Mouse (Mus musculus) urinary bladder, postnatal 10 days (tissue): ENCODE data around the gene Tjp2.
"Not testable (repeated sequence)": the region's sequence is repeated elsewhere in the genome, so short reads cannot be mapped to it uniquely, and the experiment has no call there.

Experiments used
- DNase-seq: peaks from one replicate; pipeline ENCODE4 v3.0.0; 2022; ENCODE audit warnings: low spot score

Tjp2 gene

DNA sequence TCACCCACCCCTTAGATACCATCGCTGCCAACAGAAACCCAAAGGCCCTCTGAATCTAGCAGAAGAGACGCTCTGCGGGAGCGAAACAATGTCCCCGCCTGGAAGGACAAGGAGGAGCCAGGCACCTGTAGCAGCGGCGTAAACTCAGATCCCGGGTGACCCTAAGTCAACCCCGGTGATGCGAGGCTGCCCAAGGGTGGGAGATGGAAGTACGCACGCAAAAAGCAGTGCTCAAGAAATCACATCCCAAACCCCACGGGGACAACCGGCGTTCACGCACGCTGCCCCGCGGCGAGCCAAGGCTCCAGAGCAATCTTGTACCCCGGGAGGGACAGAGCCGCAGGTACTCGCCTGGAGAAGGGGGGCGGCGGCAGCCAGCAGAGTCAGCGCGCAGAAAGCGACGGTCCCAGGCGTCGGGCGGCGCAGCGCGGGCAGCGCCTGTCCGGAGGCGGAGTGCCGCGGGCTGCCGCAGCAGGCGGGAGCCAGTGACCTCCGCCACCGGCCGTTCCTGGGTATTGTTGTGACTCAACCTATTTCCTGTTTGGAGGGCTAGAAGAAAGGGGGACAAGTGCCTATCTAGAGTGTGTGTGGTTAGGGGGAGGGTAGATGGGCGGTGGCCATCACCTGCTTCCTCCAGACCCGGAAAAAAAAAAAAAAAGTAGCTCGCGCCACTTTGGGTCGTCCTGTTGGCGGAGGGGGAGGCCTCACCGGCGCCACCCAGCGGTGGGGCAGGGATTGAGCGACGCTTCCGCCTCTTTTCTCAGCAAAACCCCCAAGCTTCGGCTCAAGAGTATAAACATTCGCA is at the start of gene Tjp2:
Tjp2 (minus strand) TSS at position 531 of the 805 bp plus-strand sequence.
- DNase-seq, result no peak

DNA sequence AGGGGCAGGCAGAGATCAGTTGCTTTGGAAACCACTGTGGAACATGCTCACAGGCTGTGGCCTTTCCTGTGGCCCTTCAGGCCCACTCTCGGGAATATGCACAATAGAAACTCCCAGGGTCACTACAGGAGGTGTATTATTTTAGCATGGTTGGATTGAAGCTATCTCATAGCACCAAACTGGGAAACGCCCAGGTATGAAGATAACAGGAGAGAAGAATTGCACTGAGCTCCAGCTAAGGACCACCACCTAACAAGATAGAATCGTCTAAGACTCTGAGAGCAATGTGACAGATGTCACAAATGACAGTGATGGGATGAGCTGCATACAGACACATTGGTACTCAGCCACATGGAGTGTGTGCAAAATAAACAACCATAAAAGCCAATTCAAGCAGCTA is 49.5 kb upstream of the Tjp2 start:
- no peak for DNase-seq

- peak; percentile 46 for DNase-seq
Measured at GRCm38 (mm10) chr19:24271746-24272426, 47.1 kb upstream of the Tjp2 start.

- DNase-seq, result no peak
Measured at GRCm38 (mm10) chr19:24271326-24271725, 46.5 kb upstream of the Tjp2 start.

- DNase-seq, result no peak
Measured at GRCm38 (mm10) chr19:24268531-24268930, 43.7 kb upstream of the Tjp2 start.

GRCm38 (mm10) chr19:24266046-24266830 is 41.4 kb upstream of the Tjp2 start:
- DNase-seq, result no peak

DNA sequence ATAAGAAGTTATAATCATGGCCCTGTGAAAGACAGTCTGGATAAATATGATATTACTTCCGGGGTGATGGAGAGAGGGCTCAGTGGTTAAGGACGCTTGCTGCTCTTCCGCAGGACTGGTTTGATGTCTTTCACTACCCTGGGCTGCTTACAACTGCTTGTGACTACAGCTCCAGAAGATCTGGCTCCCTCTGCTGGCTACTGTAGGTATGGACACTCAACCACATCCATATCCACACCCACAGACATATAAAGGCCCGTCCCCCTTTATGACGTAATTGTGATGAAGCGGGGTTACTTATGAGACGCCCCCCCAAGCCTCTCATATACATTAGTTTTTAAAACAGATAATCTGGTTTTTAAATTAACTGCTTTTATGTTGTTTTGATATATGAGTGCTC is 40.2 kb upstream of the Tjp2 start:
- peak; percentile 46 for DNase-seq

DNA sequence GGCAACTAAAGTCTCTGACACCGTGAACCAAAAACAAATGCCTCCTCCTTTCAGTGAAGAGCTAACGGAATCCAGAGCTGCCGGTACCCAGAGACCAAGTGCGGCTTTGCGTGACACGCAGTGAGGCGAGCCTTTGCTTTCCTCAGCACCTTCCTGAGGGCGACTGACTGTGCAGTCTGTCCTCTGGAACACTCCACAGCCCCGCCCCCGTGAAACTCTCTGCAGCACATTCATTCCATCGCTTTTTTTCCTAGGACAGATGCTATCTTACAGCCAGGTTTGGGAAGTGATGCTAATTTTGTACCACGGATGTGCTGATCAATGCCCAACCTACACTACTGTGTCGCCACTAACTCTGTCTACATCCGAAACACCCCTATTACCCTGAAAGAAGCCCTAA is 37.9 kb upstream of the Tjp2 start:
- DNase-seq, result no peak

GRCm38 (mm10) chr19:24259390-24260351 is 34.8 kb upstream of the Tjp2 start:
- no peak for DNase-seq

DNA sequence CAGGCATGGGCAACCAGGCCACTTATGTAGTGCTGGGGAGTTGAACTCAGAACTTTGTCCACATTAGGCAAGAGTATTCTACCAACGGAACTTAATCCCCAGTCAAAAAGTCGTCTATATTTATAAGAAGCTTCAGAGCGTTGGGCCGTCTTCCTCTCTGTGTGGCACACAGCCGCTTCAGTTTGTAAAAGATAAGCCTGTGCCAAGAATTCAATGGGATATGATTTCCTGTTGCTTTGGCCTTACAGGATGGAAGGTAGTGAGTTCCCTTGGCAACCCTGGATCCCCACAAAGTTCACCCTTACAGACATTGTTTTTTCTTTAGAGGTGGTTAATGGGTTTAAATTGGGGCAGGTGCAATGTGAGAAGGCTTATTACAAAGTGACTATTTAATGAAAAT is 33.5 kb upstream of the Tjp2 start:
- no peak for DNase-seq

DNA sequence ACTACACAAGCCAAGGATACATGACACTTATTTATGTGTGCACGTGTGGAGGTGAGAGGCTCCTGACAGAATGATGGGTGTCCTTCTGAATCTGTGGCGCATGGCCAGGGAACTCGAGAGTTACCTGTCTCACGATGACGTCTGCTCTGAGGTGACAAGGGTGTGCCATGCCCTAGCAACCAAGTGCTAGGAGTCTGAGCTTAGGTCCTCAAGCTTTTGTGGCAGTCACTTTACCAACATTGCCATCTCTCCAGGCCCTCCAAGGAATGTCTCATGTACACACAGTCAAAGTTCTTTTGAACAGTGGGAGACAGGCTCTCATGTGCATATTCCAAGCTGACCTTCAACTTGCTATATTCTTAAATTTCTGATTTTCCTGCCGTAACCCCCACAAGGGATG is 33.1 kb upstream of the Tjp2 start:
- no peak for DNase-seq

- no peak for DNase-seq
Measured at GRCm38 (mm10) chr19:24253657-24254260, 28.9 kb upstream of the Tjp2 start.

DNA sequence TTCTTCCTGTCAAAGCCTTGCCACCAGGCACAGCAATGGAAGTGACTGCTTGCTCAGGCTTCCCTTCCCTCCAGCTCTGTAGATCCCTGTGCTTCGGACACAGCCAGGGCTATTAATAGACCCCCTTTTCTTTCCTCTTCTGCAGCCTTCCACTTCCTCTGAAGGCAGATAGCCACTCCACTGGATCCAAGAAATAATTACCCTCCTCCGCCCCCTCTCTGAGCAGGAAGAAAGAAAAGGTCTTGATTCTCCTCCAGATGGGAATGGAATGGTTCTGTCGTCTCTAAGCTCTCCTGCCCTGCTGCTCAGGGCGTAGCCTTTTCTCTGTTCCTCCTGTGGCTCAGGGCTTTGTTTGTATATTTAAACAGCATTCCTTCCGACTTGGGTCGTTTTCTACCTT is 27.0 kb upstream of the Tjp2 start:
- DNase-seq, result no peak

DNA sequence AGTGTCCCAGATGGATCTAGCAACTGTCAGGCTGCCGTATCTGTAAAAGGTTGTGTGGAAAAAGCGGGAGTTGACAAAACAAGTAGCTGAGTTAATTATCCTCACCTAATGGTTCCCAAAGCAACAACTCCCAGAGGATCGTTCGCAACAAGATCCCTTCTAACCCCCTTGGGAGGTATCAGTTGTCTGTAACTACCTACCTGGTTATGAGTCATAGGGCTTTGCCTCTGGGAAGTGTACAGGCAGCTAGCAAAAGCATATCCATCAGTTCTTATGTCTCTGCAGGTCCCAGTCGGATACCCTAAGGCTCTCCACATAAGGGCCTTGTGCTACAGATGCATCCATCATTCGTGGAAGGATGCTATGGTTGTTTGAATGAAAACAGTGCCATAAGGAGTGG is 18.5 kb upstream of the Tjp2 start:
- no peak for DNase-seq

- no peak for DNase-seq
Measured at GRCm38 (mm10) chr19:24241799-24242546, 17.1 kb upstream of the Tjp2 start.

DNA sequence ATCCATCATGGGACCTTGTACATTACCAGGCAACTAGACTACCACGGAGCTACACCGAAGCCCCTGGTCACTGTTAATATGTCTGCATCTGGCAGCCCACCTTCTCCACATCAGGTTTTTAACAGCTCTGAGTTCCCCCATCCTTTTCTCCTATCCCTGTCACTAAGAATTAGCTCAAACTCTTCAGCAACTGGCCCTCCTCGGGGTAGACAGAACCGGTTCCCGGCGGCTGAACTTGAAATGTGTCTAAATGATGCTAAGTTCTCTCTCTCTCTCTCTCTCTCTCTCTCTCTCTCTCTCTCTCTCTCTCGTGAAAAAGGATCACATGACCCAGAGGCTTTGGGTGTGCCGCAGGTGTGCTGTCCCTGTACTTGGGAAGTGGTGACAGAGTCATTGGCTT is 16.4 kb upstream of the Tjp2 start:
- no peak for DNase-seq

GRCm38 (mm10) chr19:24238011-24238410 is 13.2 kb upstream of the Tjp2 start:
- no peak for DNase-seq

GRCm38 (mm10) chr19:24232356-24232755 is 7.5 kb upstream of the Tjp2 start:
- DNase-seq, result not testable (repeated sequence)

- peak; percentile 38 for DNase-seq
Measured at GRCm38 (mm10) chr19:24225305-24225696, 471 bp upstream of the Tjp2 start.

DNA sequence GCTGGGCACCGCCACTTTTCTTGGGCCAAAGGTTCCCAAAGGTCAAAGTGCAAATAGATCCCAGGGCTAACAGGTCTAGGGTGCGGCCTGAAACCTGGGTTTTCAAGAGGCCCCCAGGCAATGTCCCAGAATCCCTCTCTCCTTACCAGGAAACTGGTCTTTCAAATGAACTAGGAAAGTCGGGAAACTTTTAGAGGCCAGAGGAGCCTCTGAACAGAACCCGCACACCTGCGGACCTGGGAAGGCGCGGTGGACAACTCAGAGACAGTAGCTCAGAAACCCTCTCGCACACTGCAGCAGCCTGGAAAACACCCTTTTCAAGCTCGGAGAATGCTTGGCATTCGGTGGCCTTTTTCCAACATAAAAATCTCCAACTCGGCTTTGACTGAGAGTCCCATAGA is 979 bp downstream of the Tjp2 start:
- no peak for DNase-seq
